Mouse (Mus musculus) hindbrain, embryonic 16.5 days (tissue): ENCODE measurements around the gene Hcn1. TPM values are rescaled to one million over a fixed set of nuclear protein-coding genes. Genes with fewer than 3 reads are reported as not detected.

Experiments used
- ATAC-seq: fragments of 200-750 bp; cut with Nextera tagmentation; 2 replicates; pipeline ENCODE4 v1.8.0; 2017; ENCODE audit warnings: moderate TSS enrichment, moderate library complexity
- H3K27ac ChIP-seq: fragments of 300-500 bp; sonication (generic); 2 replicates; pipeline ENCODE4 v1.5.1; 2014; ENCODE audit warnings: low read depth, mild to moderate bottlenecking, control low read depth, low read length, moderate library complexity
- H3K27me3 ChIP-seq: fragments of 300-500 bp; sonication (generic); replicated peaks from 2 replicates; pipeline ENCODE4 v1.6.1; 2014; ENCODE audit warnings: low read length; ENCODE audit not compliant: control insufficient read depth, insufficient read depth
- H3K36me3 ChIP-seq: fragments of 300-500 bp; sonication (generic); 2 replicates; pipeline ENCODE4 v1.6.1; 2014; ENCODE audit warnings: mild to moderate bottlenecking, low read length, moderate library complexity, mixed read lengths; ENCODE audit not compliant: control insufficient read depth, insufficient read depth
- H3K4me1 ChIP-seq: fragments of 300-500 bp; sonication (generic); 2 replicates; pipeline ENCODE4 v1.6.1; 2014; ENCODE audit warnings: low read depth, low read length; ENCODE audit not compliant: control insufficient read depth, insufficient read depth
- H3K4me2 ChIP-seq: fragments of 300-500 bp; sonication (generic); 2 replicates; pipeline ENCODE4 v1.6.1; 2014; ENCODE audit warnings: mild to moderate bottlenecking, low read length, control low read depth, moderate library complexity
- H3K4me3 ChIP-seq: fragments of 300-500 bp; sonication (generic); 2 replicates; pipeline ENCODE4 v1.5.1; 2014; ENCODE audit warnings: mild to moderate bottlenecking, low read length, control low read depth, moderate library complexity
- H3K9ac ChIP-seq: fragments of 300-500 bp; sonication (generic); 2 replicates; pipeline ENCODE4 v1.6.1; 2014; ENCODE audit warnings: low read depth, mild to moderate bottlenecking, control low read depth, low read length, moderate library complexity
- H3K9me3 ChIP-seq: fragments of 300-500 bp; sonication (generic); 2 replicates; pipeline ENCODE4 v1.6.1; 2014; ENCODE audit warnings: mild to moderate bottlenecking, low read length, moderate library complexity; ENCODE audit not compliant: control insufficient read depth
- WGBS: fragments of 180-500 bp; shearing (Covaris S2); extraction: QIAGEN DNeasy Blood & Tissue Kit; methylation state at CpG from one replicate; pipeline ENCODE4 v1.1.7; 2014; 5-methylcytosine and 5-hydroxymethylcytosine counted together
- polyA plus RNA-seq: library from polyadenylated mRNA; unstranded; fragments of >200 nt; fragmentation: Nextera tagmentation; extraction: Ambion mirVana; gene quantifications from 2 replicates; pipeline ENCODE4 v1.2.1, GENCODE M21; 2015

Gene Hcn1
- polyA plus RNA-seq, 1 experiment from 2014 or later = 1.6 TPM

GRCm38 (mm10) chr13:117724083-117724482, 122.0 kb downstream of the Hcn1 start:
- H3K27me3 ChIP-seq = no peaks in the 10 kb centered on the region
- no peak for ATAC-seq
- 80% methylated on average over 3 of the region's 3 CpGs for WGBS
- no peaks in the 10 kb centered on the region for H3K4me1 ChIP-seq
- H3K4me3 ChIP-seq = no peak overlapping the region
- no peak overlapping the region for H3K27ac ChIP-seq
- H3K36me3 ChIP-seq = no peaks in the 10 kb centered on the region
- no peak overlapping the region for H3K4me2 ChIP-seq
- no peak overlapping the region for H3K9ac ChIP-seq
- no peaks in the 10 kb centered on the region for H3K9me3 ChIP-seq

GRCm38 (mm10) chr13:117728393-117728792, 126.3 kb downstream of the Hcn1 start:
- Histone ChIP-seq H3K27ac (no peak overlapping the region), H3K4me3 (no peak overlapping the region), H3K9ac (no peak overlapping the region), H3K36me3 (no peaks in the 10 kb centered on the region), H3K9me3 (no peaks in the 10 kb centered on the region), H3K4me2 (no peak overlapping the region), H3K27me3 (no peaks in the 10 kb centered on the region), H3K4me1 (no peaks in the 10 kb centered on the region)
- 85% methylated on average over 2 of the region's 2 CpGs for WGBS
- no peak for ATAC-seq

- ATAC-seq = no peak
- Histone ChIP-seq H3K9ac (no peak overlapping the region), H3K4me1 (no peaks in the 10 kb centered on the region), H3K27ac (no peak overlapping the region), H3K9me3 (no peaks in the 10 kb centered on the region), H3K4me3 (no peak overlapping the region), H3K4me2 (no peak overlapping the region), H3K36me3 (no peaks in the 10 kb centered on the region), H3K27me3 (no peaks in the 10 kb centered on the region)
Observed at GRCm38 (mm10) chr13:117732738-117733137, 130.6 kb downstream of the Hcn1 start.

- Histone ChIP-seq H3K4me3 (no peak overlapping the region), H3K27me3 (no peaks in the 10 kb centered on the region), H3K36me3 (no peaks in the 10 kb centered on the region), H3K9me3 (no peaks in the 10 kb centered on the region), H3K4me1 (no peaks in the 10 kb centered on the region), H3K9ac (no peak overlapping the region), H3K4me2 (no peak overlapping the region), H3K27ac (no peak overlapping the region)
- 88% methylated on average over 3 of the region's 3 CpGs for WGBS
- no peak for ATAC-seq
Observed at GRCm38 (mm10) chr13:117744451-117744850, 142.3 kb downstream of the Hcn1 start.

- 100% methylated on average over 3 of the region's 3 CpGs for WGBS
Observed at GRCm38 (mm10) chr13:117745173-117745572, 143.1 kb downstream of the Hcn1 start.

GRCm38 (mm10) chr13:117765487-117765886, 163.4 kb downstream of the Hcn1 start:
- Histone ChIP-seq H3K9me3 (no peaks in the 10 kb centered on the region), H3K36me3 (no peaks in the 10 kb centered on the region), H3K4me1 (no peaks in the 10 kb centered on the region), H3K27ac (no peak overlapping the region), H3K9ac (no peak overlapping the region), H3K4me2 (no peak overlapping the region), H3K27me3 (no peaks in the 10 kb centered on the region), H3K4me3 (no peak overlapping the region)
- peak; percentile 92 for ATAC-seq
- 57% methylated on average over 6 of the region's 6 CpGs for WGBS

More at GRCm38 (mm10) chr13:117745173-117745572, 143.1 kb downstream of the Hcn1 start:
- H3K4me1 ChIP-seq = no peaks in the 10 kb centered on the region
- H3K36me3 ChIP-seq = no peaks in the 10 kb centered on the region
- H3K4me2 ChIP-seq = no peak overlapping the region
- H3K27me3 ChIP-seq = no peaks in the 10 kb centered on the region
- no peak overlapping the region for H3K9ac ChIP-seq
- H3K27ac ChIP-seq = no peak overlapping the region
- no peak overlapping the region for H3K4me3 ChIP-seq
- no peaks in the 10 kb centered on the region for H3K9me3 ChIP-seq
- ATAC-seq = no peak

- Histone ChIP-seq H3K9ac (no peak overlapping the region), H3K27ac (no peak overlapping the region), H3K4me2 (no peak overlapping the region), H3K9me3 (no peaks in the 10 kb centered on the region), H3K27me3 (no peaks in the 10 kb centered on the region), H3K4me1 (no peaks in the 10 kb centered on the region), H3K4me3 (no peak overlapping the region), H3K36me3 (no peaks in the 10 kb centered on the region)
- 84% methylated on average over 2 of the region's 2 CpGs for WGBS
- peak; percentile 48; the same call in 1 of the 2 replicates for ATAC-seq
Observed at GRCm38 (mm10) chr13:117785376-117785775, 183.3 kb downstream of the Hcn1 start.

GRCm38 (mm10) chr13:117792861-117793260, 190.7 kb downstream of the Hcn1 start:
- no peak for ATAC-seq
- H3K4me3 ChIP-seq = no peak overlapping the region
- H3K27ac ChIP-seq = no peak overlapping the region
- H3K4me1 ChIP-seq = no peaks in the 10 kb centered on the region
- no peaks in the 10 kb centered on the region for H3K36me3 ChIP-seq
- H3K9ac ChIP-seq = no peak overlapping the region
- no peaks in the 10 kb centered on the region for H3K27me3 ChIP-seq
- 59% methylated on average over 1 of the region's 1 CpGs for WGBS
- no peaks in the 10 kb centered on the region for H3K9me3 ChIP-seq
- H3K4me2 ChIP-seq = no peak overlapping the region

- H3K9ac ChIP-seq = no peak overlapping the region
- H3K4me2 ChIP-seq = no peak overlapping the region
- no peak for ATAC-seq
- H3K4me3 ChIP-seq = no peak overlapping the region
- H3K36me3 ChIP-seq = no peaks in the 10 kb centered on the region
- no peaks in the 10 kb centered on the region for H3K9me3 ChIP-seq
- H3K4me1 ChIP-seq = no peaks in the 10 kb centered on the region
- no peak overlapping the region for H3K27ac ChIP-seq
- H3K27me3 ChIP-seq = no peaks in the 10 kb centered on the region
Observed at GRCm38 (mm10) chr13:117801061-117801460, 198.9 kb downstream of the Hcn1 start.

GRCm38 (mm10) chr13:117827628-117828027, 225.5 kb downstream of the Hcn1 start:
- no peaks in the 10 kb centered on the region for H3K9me3 ChIP-seq
- H3K27me3 ChIP-seq = no peaks in the 10 kb centered on the region
- H3K4me2 ChIP-seq = no peak overlapping the region
- 80% methylated on average over 5 of the region's 5 CpGs for WGBS
- ATAC-seq = no peak
- no peaks in the 10 kb centered on the region for H3K4me1 ChIP-seq
- H3K27ac ChIP-seq = no peak overlapping the region
- no peaks in the 10 kb centered on the region for H3K36me3 ChIP-seq
- H3K4me3 ChIP-seq = no peak overlapping the region
- H3K9ac ChIP-seq = no peak overlapping the region
